Mouse (Mus musculus) ES-E14 (cell line): ENCODE measurements around the gene Irx3. TPM values are rescaled to one million over a fixed set of nuclear protein-coding genes. Genes with fewer than 3 reads are reported as not detected.
A peak's percentile ranks its signal among the peaks of the same experiment; 100 is the strongest.

Experiments
- DNase-seq: peaks from one replicate; pipeline ENCODE4 v3.0.0-alpha.2; 2013; ENCODE audit warnings: low read depth, low spot score
- H3K27ac ChIP-seq: 2 replicates; pipeline ENCODE4 v1.5.1; 2012; ENCODE audit warnings: low read depth, mild to moderate bottlenecking, low read length, moderate library complexity, mixed read lengths; ENCODE audit not compliant: poor library complexity, insufficient read depth, severe bottlenecking
- H3K36me3 ChIP-seq: 2 replicates; pipeline ENCODE4 v1.6.1; 2012; ENCODE audit warnings: mild to moderate bottlenecking, low read length, moderate library complexity, mixed read lengths; ENCODE audit not compliant: control insufficient read depth, poor library complexity, insufficient read depth, severe bottlenecking
- H3K4me1 ChIP-seq, 2 experiments: fragments of 150-350 bp in 1 of 2; sonication (generic) in 1 of 2; 2 replicates each; pipeline ENCODE4 v1.6.1; 2012; ENCODE audit warnings: low read length in 2 of 2, mild to moderate bottlenecking in 1 of 2, mixed read lengths in 1 of 2; ENCODE audit not compliant: control insufficient read depth in 2 of 2, insufficient read depth in 2 of 2, poor library complexity in 1 of 2
- H3K4me3 ChIP-seq, 2 experiments: fragments of 150-350 bp in 1 of 2; sonication (generic) in 1 of 2; 2 replicates each; pipeline ENCODE4 v1.5.1; 2012; ENCODE audit warnings: low read length in 2 of 2, low read depth in 1 of 2, mild to moderate bottlenecking in 1 of 2, mixed read lengths in 1 of 2; ENCODE audit not compliant: insufficient read depth in 1 of 2, poor library complexity in 1 of 2, severe bottlenecking in 1 of 2
- H3K9ac ChIP-seq: 2 replicates; pipeline ENCODE4 v1.6.1; 2012; ENCODE audit warnings: low read depth, mild to moderate bottlenecking, low read length, mixed read lengths; ENCODE audit not compliant: poor library complexity, insufficient read depth, severe bottlenecking
- H3K9me3 ChIP-seq: fragments of 150-350 bp; sonication (generic); 2 replicates; pipeline ENCODE4 v1.6.1; 2012; ENCODE audit warnings: low read depth, mild to moderate bottlenecking, low read length; ENCODE audit not compliant: control insufficient read depth, insufficient read depth
- CHD2 ChIP-seq: IDR thresholded peaks from 2 replicates; pipeline ENCODE4 v1.6.1; 2014; ENCODE audit warnings: mild to moderate bottlenecking, low read depth, low read length, inconsistent platforms
- HCFC1 ChIP-seq: IDR thresholded peaks from 2 replicates; pipeline ENCODE4 v1.6.1; 2012; ENCODE audit warnings: low read length, inconsistent platforms, borderline replicate concordance; ENCODE audit not compliant: insufficient read depth
- MAFK ChIP-seq: IDR thresholded peaks from 2 replicates; pipeline ENCODE4 v1.6.1; 2014; ENCODE audit warnings: mild to moderate bottlenecking, low read depth, low read length, inconsistent platforms; ENCODE audit not compliant: insufficient read depth
- ZC3H11A ChIP-seq: IDR thresholded peaks from 2 replicates; pipeline ENCODE4 v1.6.1; 2012; ENCODE audit warnings: low read depth, mild to moderate bottlenecking, inconsistent platforms, low read length, borderline replicate concordance
- ZNF384 ChIP-seq: IDR thresholded peaks from 2 replicates; pipeline ENCODE4 v1.6.1; 2012; ENCODE audit warnings: low read depth, low read length, inconsistent platforms
- in situ Hi-C, 2 experiments: fragments of 600-800 bp; cut with MboI; formaldehyde crosslinking; loops; one replicate each; pipeline ENCODE4 v1.15.1; 2025; ENCODE audit warnings: low sequenced_read_pairs in 2 of 2, inconsistent platforms in 1 of 2; ENCODE audit not compliant: unreplicated experiment in 2 of 2
- total RNA-seq: library from RNA; depleted of rRNA; stranded (reverse); fragments of 300-350 nt; gene quantifications from 2 replicates; pipeline ENCODE4 v1.2.3, GENCODE M21; 2012

Irx3 gene
- total RNA-seq, 1 experiment = 0.98 TPM

- no peak for DNase-seq
Measured at GRCm38 (mm10) chr8:91837131-91837530, 35.3 kb upstream of the Irx3 start.

GRCm38 (mm10) chr8:91836685-91837084 lies 34.8 kb upstream of the Irx3 start:
- H3K4me3 ChIP-seq = 0 out of 4 replicates have a peak overlapping the region, but pooled peaks of 1 of the 2 experiments have one; percentile 10
- no peak for DNase-seq
- no peak overlapping the region for H3K9ac ChIP-seq

More at GRCm38 (mm10) chr8:91837131-91837530, 35.3 kb upstream of the Irx3 start:
- no peak for TF ChIP-seq MAFK
- TF ChIP-seq ZC3H11A = no peak
- no peak for TF ChIP-seq HCFC1
- TF ChIP-seq CHD2 = no peak
- TF ChIP-seq ZNF384 = no peak
- H3K27ac ChIP-seq = no peak overlapping the region
- no peaks in the 10 kb centered on the region for H3K4me1 ChIP-seq
- H3K36me3 ChIP-seq = no peaks in the 10 kb centered on the region
- H3K4me3 ChIP-seq = 0 out of 4 replicates have a peak overlapping the region, but pooled peaks of 1 of the 2 experiments have one; percentile 10
- no peak overlapping the region for H3K9ac ChIP-seq
- H3K9me3 ChIP-seq = no peaks in the 10 kb centered on the region
- in situ Hi-C loops = no loop called here

DNA sequence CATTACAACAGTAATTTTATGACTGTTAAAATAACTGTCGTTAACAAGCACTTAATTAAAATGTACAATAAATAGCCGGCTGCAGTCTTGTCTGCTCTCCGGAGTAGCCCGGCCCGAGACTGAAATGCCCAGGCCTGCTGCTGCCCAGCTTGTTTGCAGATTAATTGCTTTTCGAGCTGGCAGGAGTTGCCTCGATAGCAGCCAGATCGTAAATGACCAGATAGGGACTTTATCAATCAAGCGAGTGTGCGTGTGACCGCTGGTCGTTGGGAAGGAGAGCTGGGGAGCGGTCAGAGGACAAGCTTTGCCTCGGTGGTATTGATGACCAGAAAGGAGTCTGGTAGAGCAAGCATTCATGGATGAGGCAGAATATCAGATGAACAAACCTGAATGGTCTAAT lies 25.8 kb upstream of the Irx3 start:
- no peaks in the 10 kb centered on the region for H3K9me3 ChIP-seq
- no peak overlapping the region for H3K9ac ChIP-seq
- no peaks in the 10 kb centered on the region for H3K4me1 ChIP-seq
- no peak for DNase-seq
- H3K36me3 ChIP-seq = no peaks in the 10 kb centered on the region
- in situ Hi-C loops = no loop called here
- H3K4me3 ChIP-seq = no peak overlapping the region
- TF ChIP-seq ZC3H11A (no peak), CHD2 (no peak), ZNF384 (no peak), MAFK (no peak), HCFC1 (no peak)
- no peak overlapping the region for H3K27ac ChIP-seq

More at GRCm38 (mm10) chr8:91836685-91837084, 34.8 kb upstream of the Irx3 start:
- no peak for TF ChIP-seq ZC3H11A
- TF ChIP-seq HCFC1 = no peak
- in situ Hi-C loops = no loop called here
- Histone ChIP-seq H3K27ac (no peak overlapping the region), H3K9me3 (no peaks in the 10 kb centered on the region), H3K36me3 (no peaks in the 10 kb centered on the region), H3K4me1 (no peaks in the 10 kb centered on the region)

DNA sequence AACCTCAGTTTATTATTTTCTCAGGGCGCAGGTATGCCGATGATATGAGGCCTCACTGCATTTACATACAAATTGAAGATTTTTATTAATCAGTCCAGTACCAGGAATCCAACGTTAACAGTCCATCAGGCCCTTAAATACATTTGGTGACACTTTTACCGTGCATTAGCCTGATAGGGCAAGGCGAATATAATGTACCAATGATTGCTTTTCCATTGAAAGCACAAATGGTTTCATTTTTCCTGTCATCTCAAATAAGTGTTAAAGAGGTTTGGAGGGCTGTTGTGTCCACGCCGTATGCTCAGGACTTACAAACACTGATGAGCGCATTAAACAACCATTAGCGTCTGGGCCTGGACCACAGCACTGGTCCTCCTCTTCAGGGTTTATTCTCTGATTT lies 25.3 kb upstream of the Irx3 start:
- Histone ChIP-seq H3K27ac (no peak overlapping the region), H3K9me3 (no peaks in the 10 kb centered on the region), H3K36me3 (no peaks in the 10 kb centered on the region), H3K9ac (no peak overlapping the region), H3K4me3 (no peak overlapping the region), H3K4me1 (no peaks in the 10 kb centered on the region)
- in situ Hi-C loops = no loop called here
- no peak for DNase-seq
- TF ChIP-seq MAFK (no peak), ZNF384 (no peak), CHD2 (no peak), ZC3H11A (no peak), HCFC1 (no peak)

- H3K27ac ChIP-seq = no peak overlapping the region
- H3K9ac ChIP-seq = no peak overlapping the region
- no peaks in the 10 kb centered on the region for H3K9me3 ChIP-seq
- H3K4me1 ChIP-seq = no peaks in the 10 kb centered on the region
- no peak for DNase-seq
- TF ChIP-seq ZC3H11A (no peak), CHD2 (no peak), MAFK (no peak), HCFC1 (no peak), ZNF384 (no peak)
- no peaks in the 10 kb centered on the region for H3K36me3 ChIP-seq
- no peak overlapping the region for H3K4me3 ChIP-seq
- in situ Hi-C loops = no loop called here
Measured at GRCm38 (mm10) chr8:91823357-91823756, 21.5 kb upstream of the Irx3 start.
